Mouse (Mus musculus) left cerebral cortex, postnatal 4 days (tissue): ENCODE results near the gene Zwint. TPM values are rescaled to one million over a fixed set of nuclear protein-coding genes. Genes with fewer than 3 reads are reported as not detected.

ENCODE experiments used
- DNase-seq: peaks from one replicate; pipeline ENCODE4 v3.0.0-alpha.2; 2022
- intact Hi-C: fragments of 180-260 bp; cut with DNase I; formaldehyde crosslinking; loops from one replicate; pipeline ENCODE4 v1.15.1; 2025
- total RNA-seq, 2 experiments: library from RNA; stranded (reverse); gene quantifications; 2 replicates each; pipeline ENCODE4 v1.2.3; 2021

Gene Zwint
- 100 to 1,000 TPM; 445 to 511 TPM for total RNA-seq

GRCm38 (mm10) chr10:72654270-72655016 lies at the start of gene Zwint:
TSS of gene Zwint (plus strand) at chr10:72654845.
- DNase-seq: peak; percentile 96
- intact Hi-C loops: no loop called here

- intact Hi-C loops: no loop called here
- no peak for DNase-seq
These were observed 41.3 kb upstream of the Zwint start for GRCm38 (mm10) chr10:72613125-72613915.

GRCm38 (mm10) chr10:72616153-72616552 lies 38.5 kb upstream of the Zwint start:
- DNase-seq: no peak
- intact Hi-C loops: no loop called here

GRCm38 (mm10) chr10:72620527-72620926 lies 34.1 kb upstream of the Zwint start:
- no peak for DNase-seq
- intact Hi-C loops: no loop called here

DNA sequence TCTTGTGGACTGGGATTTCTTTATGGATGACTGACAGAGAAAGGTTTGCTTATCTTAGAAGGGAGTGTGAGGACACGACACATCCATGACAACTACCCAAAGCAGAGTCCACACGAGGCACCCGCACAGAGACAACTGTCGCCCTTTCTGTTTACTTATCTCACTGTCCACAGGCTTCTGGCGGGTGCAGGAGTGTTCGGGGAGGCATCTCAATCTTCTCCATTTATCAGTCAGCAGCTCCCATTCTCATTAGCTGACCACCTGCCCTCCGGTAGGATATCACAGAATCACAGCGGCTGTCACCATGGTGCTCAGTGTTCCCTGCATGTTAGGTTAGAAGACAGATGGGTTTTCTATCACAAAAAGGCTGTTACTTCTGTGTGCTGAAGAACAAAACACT lies 31.1 kb upstream of the Zwint start:
- peak; percentile 66 for DNase-seq
- intact Hi-C loops: no loop called here

- DNase-seq: no peak
- intact Hi-C loops: no loop called here
These were observed 20.5 kb upstream of the Zwint start for GRCm38 (mm10) chr10:72634125-72634524.

- intact Hi-C loops: no loop called here
- DNase-seq: no peak
These were observed 3.8 kb upstream of the Zwint start for GRCm38 (mm10) chr10:72650867-72651266.

DNA sequence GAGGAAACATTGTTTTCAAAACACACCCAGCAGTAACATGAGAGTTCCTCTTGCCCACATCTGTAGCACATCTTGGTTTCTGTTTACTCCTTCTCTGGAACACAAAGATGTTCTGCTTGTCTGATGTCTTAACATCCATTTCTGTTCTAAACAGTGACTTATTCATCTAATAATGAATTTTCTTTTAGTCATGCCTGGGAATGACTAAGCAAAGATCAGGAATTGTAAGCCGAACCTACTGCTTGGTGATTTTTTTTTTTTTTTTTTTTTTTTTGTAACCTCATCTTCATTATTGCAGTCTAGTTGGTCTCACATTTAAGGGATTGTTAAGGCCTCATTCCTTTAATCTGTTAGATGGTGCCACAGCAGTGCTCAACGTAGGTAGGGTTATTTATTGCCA lies 848 bp upstream of the Zwint start:
- intact Hi-C loops: no loop called here
- DNase-seq: no peak

DNA sequence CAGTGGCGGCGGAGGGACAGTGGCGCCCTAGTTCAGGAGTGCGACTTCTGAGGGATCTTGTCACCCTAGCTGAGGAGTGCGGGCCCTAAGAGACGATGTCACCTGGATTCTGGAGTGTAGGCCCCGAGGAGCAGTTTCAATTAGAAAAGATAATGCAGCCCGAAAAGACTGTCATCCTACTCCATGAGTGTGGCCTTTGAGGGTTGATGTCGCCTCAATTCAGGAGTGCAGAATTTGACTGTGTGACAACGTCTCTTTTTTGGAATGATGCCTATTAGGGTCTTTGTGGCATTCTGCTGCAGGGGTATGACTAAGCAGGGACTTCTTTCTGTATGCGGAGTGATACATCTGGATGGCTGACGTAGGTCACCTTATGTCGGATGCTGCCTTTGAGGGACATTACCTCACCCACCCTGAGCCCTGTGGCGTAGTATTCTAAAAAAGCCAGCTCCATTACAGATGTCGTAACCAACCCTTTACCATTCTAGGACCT lies 418 bp downstream of the Zwint start:
- peak; percentile 43 for DNase-seq
- intact Hi-C loops: no loop called here

DNA sequence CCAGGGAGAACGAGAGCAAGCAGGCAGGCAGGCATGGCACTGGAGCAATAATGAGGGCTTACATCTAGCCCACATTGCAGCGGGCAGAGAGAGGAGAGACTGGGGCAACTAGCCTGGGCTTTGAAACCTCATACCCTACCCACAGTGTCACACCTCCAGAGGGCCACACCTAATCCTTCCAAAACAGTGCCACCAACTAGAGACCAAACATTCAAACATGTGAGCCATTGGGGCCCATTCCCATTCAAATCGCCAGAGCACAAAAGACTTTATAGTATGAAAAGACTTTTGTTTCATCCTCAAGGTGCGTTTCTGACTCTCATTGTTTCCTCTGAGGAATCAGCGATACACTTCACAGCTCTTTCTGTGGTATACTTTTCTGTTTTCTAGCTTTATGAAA lies 4.6 kb downstream of the Zwint start:
- no peak for DNase-seq
- intact Hi-C loops: no loop called here

DNA sequence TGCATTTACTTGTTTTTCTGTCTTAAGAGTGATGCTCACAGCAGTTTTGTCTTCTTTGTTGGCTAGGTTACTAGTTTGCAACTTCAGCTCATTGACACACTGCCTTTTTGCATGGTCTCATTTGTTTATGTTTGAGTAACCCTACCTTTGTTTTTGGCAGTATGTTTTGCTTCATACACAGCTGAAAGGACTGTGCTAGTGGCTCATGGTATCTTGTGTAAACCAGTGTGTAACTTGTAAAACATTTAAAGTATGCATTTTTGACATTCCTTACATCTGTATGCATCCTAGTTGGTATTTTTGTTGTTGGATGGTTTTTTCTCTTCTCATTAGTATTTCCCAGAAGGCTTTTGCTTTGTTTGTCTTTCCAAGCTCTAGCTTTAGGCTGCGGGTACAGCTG lies 5.7 kb downstream of the Zwint start:
- intact Hi-C loops: no loop called here
- DNase-seq: no peak

GRCm38 (mm10) chr10:72667856-72668255 lies 13.2 kb downstream of the Zwint start:
- DNase-seq: no peak

DNA sequence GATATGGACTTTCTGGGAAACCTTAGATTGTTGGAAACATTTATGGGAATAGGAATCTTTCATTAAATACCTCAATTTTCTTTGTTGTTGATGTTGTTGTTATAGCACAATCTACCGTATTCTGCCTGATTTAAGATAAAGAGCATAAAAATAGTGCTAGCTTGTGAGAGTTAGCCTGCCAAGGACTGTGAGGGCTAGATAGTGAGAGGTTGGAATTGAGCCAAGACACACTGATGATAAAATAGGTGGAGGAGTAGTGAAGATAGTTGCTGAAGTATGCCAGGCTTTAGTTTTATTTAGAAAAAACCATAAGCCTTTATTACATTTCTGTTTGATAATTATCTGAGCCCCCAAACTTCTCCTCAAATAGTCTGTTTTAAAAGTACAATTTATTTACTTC lies 14.4 kb downstream of the Zwint start:
- no peak for DNase-seq
- intact Hi-C loops: no loop called here

More at GRCm38 (mm10) chr10:72667856-72668255, 13.2 kb downstream of the Zwint start:
- intact Hi-C loops: no loop called here

DNA sequence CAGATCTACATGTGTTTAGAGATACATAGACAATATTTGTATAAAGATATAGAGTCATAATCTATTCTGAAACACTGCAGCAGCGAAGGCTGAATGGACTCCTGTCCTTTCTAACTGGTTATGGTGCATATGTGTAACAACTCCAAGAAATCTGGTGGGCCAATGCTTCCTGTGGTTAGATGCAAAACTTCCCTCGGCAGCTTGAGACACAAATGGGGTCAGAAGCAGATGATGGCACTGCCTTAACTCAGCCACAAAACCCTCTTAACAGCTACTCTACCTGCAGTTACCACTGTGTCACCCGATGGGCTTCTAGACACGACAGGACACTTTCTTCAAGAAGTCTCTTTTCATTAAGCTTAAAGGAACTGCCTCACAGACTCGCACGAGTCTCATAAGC lies 21.3 kb downstream of the Zwint start:
- DNase-seq: no peak
- intact Hi-C loops: no loop called here

DNA sequence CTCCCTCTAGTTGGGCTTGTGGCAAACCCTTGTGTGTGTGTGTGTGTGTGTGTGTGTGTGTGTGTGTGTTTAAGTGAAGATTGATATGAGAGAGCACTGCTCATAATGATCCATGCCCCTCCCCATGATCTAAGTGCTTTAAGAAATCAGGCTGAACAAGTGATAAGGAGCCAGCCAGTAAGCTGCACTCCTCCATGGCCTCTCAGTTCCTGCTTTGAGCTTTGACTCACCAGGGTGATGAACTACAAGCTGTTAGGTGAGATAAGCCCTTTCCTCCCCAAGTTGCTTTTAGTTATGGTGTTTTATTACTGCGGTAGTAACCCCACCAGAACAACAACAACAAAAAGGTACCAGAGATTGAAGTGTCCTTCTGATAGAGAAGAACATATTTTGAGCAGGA lies 21.9 kb downstream of the Zwint start:
- DNase-seq: no peak
- intact Hi-C loops: no loop called here

DNA sequence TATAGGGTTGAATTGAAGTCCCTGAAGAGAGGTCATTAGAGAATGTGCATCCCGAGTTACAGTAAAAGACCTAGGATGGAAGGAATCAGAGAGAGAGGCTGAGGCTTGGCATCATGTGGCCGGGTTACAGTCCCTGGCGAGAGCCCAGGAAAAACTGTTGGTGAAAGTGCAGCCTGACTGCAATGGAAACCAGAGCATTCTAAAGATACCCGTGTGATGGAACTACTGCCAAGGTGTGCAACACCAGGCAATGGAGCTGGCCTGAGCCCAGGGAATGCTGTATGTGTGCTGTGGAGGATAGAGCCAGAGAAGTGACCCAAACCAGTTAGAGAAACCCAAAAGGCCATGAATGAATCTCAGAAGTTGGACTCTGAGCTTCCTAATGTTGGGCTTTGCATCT lies 24.4 kb downstream of the Zwint start:
- intact Hi-C loops: no loop called here

DNA sequence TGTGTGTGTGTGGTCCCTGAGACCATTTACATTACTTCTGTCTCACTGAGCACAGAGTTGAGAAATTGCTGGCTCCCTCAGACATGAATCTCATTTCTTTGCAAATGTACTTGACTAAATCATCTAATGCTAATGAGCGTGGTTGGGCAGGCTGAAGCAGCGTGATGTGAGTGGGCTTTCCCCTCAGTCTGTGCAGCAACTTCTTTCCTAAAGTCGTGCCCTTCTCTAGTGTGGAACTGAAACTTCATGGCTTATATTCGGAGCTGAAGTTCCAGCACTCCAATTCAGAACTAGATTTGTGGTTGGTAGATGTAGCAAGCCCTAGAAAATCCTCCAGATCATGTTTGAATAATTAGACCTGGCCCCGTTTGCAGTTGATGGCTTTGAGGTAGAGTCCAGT lies 46.4 kb downstream of the Zwint start:
- intact Hi-C loops: no loop called here
- no peak for DNase-seq

More for the DNA sequence above, 24.4 kb downstream of the Zwint start:
- no peak for DNase-seq

DNA sequence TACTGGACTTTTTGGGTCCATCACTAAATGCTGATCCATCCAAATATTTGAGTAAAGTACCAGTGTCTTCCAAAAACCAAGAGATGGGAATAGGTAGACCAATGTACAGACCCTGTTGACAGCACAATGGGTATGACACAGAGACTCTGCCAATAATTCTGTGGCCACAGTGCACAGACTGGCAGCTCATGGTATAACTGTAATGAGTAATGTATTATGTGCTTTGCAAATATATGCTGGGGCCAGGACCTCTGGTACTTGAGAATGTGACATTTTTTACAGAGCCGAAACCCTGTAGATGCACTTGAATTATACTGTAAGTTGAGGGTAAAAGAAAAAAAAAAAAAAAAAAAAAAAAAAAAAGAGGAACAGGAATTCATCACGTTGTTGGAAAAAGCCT lies 59.1 kb downstream of the Zwint start:
- intact Hi-C loops: no loop called here
- no peak for DNase-seq
